Mouse (Mus musculus) ES-CJ7 (cell line): ENCODE data around the gene Olfr374.

Experiments
- DNase-seq: peaks from one replicate; pipeline ENCODE4 v3.0.0; 2011; ENCODE audit warnings: low read depth, low spot score

Olfr374 gene

DNA sequence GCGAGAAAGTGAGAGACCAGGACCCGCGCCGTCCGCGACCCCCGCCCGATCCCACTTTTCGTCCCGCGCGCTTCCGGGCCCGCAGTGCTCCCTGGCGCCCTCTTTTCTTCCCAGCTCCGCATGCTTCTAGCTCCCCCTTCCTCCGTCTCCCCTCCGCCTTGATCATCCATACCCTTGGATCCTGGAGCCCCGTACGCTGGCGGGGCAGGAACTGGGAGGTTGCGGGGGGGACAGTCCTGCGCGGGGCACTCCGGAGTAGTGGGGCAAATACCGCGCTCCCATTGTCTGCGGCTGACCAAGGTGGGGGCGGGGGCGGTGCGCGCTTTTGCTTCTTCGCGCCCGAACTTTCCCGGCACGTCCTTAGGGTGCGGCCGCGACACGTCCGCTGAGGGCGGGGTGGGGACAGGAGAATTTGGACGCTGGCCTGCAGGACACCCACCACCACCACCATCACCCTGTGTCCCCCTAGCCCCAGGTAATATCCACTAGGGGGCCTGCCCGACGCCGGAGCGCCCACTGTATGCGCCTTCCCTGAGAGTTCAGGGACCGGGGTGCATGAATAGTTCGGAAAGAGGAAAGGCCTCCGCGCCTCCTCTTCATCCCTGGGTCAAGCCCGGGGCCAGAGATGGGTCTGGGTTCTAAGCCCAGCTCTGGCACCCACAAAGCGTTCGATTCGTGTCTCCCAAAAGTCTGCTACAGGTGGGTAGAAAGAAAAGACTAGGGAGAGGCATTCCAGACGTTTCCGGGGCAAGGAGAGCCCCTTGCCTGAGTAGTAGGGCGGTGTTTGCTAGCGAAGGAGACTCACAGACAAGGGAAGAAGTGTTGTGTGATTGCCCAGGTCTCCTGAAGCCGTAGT is 28.8 kb downstream of the Olfr374 start:
- peak; percentile 44 for DNase-seq

- DNase-seq: peak; percentile 93
These were observed 29.6 kb downstream of the Olfr374 start for GRCm38 (mm10) chr8:72136302-72136978.

- no peak for DNase-seq
These were observed 30.6 kb downstream of the Olfr374 start for GRCm38 (mm10) chr8:72137431-72137830.

DNA sequence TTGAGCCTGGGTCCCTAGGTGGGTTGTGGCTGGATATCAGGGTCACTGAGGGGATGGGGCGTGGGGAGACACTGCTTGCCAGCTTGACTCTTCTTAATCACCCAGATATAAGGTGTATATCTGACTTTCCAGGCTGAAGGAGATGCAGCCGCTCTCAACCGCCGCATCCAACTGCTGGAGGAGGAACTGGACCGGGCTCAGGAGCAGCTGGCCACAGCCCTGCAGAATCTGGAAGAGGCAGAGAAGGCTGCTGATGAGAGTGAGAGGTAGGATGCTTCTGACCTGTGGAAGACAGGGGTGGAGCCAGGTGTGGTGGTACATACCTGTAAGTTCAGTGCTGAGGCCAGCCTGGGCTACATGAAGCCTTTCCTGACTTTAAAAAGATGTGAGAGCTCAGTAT is 31.6 kb downstream of the Olfr374 start:
- DNase-seq: no peak

DNA sequence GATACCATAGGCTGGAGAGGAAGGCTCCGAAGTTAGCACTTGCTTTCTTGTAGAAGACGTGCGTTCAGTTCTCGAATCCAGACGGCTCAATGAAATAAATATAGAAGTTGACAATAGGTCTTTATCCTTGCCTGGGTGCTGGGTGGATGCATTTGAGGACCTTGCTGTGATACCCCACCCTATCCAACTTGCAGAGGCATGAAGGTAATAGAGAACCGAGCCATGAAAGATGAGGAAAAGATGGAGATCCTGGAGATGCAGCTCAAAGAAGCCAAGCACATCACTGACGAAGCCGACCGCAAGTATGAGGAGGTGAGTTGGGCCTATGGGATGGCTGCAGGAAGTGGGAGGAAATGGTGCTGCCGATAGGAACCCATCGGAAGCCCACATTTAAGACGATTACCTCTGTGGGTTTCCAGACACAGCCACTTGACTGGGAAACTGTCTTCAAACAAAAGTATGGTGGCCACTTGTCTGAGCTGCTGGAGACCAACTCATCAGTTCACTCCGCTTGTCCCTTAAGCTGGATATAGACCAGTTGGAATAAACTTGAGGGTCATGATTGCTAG is 36.5 kb downstream of the Olfr374 start:
- no peak for DNase-seq

DNA sequence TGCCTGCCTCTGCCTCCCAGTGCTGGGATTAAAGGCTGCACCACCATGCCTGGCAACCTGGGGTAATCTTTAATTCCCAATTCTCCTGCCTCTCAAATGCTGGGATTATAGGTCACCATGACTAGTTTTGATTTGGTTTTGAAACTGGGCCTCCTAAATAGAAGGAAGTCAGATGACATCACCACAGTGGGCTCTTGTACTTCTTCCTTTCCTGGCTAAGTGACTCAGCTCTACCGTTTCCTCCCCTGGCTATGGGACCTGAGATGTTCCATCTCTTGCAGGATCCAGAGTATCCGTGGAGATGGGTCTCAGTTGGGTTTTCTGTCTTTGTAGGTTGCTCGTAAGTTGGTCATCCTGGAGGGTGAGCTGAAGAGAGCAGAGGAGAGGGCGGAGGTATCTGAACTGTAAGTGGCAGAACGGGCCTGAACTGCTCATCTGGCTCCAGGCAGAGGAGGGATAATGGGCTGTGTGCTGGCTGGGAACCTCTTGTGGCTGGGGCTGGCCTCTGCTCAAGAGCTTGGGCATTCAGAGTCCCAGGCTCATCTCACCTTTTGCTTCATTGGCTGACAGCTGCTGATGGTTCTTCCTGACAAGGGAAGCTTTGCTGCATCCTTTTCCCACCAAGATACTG is 37.6 kb downstream of the Olfr374 start:
- no peak for DNase-seq

DNA sequence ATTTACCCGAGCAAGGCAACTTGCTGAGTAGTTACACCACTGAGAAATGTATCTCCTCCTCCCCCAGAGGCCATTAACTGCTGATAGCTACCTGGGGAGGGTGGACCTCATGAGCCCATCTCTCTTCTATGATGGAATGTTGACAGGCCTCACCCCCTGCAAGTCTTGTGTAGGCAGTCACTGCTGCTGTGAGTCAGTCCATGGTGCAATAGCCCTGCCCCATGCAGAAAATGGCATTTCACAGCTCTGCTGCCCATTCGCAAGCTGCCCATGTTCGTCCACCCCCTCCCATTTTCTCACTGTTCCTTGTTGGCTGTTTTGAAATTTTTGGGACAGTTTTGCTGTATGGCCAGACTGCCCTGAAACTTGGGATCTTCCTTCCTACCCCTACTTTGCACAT is 38.7 kb downstream of the Olfr374 start:
- no peak for DNase-seq

DNA sequence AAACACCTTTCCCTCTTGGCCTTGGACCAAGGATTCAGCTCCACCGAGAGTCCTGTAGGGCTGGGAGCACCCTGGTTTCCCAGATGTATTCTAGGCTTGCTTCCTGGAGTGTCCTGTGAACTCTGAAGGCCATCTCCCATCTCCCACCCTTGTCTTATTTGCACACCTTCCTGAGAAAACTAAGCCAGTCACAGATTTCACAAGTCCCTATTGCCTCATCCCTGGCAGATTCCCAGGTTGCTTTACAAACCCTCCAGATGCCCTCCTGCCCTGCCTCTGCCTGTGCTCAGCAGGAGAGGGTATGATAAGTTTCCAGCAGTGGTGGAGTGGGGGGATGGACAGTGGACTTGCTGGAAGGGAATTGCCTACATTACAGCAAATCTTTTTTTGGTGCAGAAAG is 39.2 kb downstream of the Olfr374 start:
- DNase-seq: no peak

- no peak for DNase-seq
These were observed 39.7 kb downstream of the Olfr374 start for GRCm38 (mm10) chr8:72146556-72146955.

DNA sequence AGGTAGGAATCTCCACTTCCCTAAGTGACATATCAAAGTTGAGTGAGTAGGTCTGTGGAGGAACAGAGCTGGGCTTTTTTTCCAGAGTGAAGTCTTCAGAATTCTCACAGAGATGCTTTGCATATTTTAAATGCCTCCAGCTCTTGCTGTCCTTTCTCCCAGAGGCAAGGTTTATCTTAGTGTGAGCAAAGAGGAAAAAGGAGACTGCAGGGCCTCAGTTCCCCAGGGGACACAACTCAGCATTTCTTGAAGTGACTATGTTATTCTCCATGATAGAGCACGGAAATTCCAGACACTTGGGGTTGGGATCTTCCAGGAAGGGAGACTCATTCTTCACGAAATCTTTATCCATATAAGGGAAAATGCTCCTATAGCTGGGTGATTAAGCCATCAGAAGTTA is 40.4 kb downstream of the Olfr374 start:
- DNase-seq: no peak

GRCm38 (mm10) chr8:72149056-72149455 is 42.2 kb downstream of the Olfr374 start:
- DNase-seq: peak; percentile 45

DNA sequence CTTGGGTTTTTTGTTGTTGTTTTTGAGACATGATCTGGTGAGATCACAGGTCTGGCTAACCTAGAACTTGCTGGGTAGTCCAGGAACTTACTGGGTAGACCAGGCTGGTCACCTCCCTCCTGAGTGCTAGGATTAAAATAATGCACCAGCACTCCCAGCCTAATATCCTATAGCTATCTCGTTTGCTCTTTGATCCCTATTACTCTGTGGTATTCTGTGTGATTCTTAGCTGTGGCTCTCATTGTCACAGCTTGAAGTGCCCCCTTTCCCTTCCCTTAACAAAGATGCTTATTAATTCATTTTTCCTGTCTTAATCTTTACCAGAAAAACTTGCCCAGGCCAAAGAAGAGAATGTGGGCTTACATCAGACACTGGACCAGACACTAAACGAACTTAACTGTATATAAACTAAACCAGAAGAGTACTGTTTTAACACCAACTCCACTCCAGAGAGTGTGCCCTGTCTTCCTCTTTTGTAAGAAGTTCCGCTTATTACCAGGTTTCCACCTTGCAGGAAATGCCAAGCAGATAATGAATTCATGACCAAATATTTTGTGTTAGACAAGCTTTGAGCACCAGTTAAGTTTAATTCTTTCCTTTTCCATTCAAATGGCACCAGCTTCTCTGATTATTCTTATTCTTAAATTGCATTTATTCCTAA is 44.7 kb downstream of the Olfr374 start:
- DNase-seq: no peak

DNA sequence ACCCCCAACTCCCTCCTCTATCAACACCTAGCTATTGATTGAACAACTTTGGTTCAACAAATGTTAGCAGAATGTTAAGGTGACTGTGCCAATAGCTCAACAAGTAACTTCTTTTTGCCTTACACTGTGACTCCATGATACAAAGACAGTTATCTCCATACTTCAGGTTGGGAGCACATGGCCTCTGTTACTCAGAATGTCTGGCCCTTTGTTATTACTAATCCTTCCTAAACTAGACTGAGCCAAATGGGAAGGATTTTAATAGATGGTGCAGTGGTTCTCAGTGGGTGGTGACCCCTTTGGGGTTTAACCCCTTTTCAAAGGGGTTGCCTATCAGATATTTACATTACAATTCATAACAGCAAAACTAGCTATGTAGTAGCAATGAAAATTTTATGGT is 46.5 kb downstream of the Olfr374 start:
- no peak for DNase-seq

GRCm38 (mm10) chr8:72158096-72158495 is 51.3 kb downstream of the Olfr374 start:
- no peak for DNase-seq

DNA sequence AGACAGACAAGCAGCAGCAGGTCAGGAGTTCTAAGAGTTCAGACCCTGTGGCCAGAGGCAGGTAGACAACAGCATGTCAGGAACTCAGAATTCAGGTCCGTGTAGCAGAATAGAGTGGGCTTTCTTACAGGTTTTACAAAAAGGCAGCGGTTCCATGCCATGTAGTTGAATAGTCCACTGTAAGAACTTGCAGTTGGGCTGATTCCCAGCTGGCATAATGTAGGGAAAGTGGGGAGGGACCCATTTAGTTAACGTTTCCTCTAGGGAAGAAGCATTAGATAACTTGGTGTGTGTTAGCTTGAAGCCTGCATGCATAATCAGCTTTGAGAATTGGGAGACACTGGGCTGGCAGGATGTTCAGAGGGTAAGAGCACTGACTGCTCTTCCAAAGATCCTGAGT is 51.9 kb downstream of the Olfr374 start:
- no peak for DNase-seq

DNA sequence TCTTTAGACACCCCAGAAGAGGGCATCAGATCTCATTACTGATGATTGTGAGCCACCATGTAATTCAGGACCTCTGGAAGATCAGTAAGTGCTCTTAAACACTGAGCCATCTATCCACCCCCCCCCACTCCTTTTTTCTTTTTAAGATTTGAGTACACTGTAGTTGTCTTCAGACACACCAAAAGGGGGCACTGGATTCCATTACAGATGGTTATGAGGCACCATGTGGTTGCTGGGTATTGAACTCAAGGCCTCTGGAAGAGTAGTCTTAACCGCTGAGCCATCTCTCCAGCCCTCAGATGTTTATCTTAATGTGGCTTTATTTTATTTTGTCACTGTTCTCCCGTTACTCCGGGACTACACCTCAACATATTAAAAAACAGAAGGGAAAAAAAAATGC is 53.2 kb downstream of the Olfr374 start:
- DNase-seq: no peak

DNA sequence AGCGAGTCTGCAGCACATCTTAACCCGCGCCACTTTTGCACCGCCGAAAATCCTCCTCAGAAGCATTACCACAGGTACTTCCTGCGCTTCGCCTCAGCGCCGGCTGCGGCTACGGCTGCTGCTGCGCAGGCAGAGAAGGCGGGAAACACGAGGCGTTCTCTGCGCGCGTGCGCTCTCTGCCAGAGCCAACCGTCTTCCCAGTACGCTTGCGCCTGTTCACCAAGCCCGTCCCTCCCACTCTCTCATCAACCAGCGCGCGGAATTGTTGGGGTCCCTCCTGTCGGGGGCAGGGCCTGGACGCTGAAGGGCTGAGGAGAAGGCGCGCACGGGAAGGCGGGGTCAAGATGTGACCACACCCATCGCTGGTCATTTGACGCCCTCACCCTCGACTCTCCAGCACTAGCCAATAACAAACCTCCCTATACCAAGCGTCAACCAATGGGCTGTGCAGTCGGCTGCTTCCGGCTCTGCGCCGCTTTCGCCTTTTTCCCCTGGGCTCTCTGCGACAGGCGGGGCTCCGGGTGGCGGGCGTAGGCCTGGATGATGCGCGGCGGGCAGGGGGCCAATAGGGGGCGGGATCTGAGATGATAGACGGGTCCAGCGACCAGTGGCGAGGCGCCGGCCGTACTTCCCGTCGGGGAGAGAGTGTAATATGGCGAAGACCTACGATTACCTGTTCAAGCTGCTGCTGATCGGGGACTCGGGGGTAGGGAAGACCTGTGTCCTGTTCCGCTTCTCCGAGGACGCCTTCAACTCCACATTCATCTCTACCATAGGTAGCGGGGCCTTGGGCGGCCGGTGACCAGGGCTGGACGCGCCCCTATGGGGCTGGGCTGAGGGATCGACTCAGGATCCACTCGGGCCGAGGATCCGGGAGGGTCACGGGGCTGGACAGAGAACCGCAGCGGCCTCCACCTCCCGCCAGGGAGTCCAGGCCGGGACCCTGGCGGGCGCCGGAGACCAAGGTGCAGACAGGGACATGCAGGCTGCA is 54.2 kb downstream of the Olfr374 start, which contains the start of gene Rab8a:
Gene Rab8a, plus strand, starts transcription at position 494 of the 991 bp plus-strand sequence.
- peak; percentile 100 for DNase-seq

- DNase-seq: no peak
These were observed 56.0 kb downstream of the Olfr374 start for GRCm38 (mm10) chr8:72162821-72163220.
